Mouse (Mus musculus): ENCODE measurements around the gene Spaar.
"Not testable (repeated sequence)": the region's sequence is repeated elsewhere in the genome, so short reads cannot be mapped to it uniquely, and the experiment has no call there.

Spaar gene

DNA sequence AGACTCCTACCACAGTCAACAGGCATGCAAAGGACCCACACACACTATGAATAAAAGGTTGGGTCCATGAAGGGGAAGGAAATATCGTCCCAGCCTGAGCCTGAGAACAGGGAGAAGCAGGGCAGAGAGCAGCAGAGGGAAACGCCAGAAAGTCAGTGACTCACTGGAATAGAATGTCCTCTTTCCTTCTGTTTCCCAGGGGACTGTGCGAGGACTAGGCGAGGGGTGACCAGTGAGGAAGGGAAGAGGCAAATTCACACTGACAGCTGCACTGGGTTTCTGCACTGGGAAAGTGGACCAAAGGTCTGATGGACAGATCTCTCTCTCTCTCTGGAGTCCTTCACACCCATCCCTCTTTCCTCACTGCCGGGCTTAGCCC, 1.3 kb upstream of the Spaar start:
- no peak for DNase-seq (ENCODE audit: low read depth, low spot score)

DNA sequence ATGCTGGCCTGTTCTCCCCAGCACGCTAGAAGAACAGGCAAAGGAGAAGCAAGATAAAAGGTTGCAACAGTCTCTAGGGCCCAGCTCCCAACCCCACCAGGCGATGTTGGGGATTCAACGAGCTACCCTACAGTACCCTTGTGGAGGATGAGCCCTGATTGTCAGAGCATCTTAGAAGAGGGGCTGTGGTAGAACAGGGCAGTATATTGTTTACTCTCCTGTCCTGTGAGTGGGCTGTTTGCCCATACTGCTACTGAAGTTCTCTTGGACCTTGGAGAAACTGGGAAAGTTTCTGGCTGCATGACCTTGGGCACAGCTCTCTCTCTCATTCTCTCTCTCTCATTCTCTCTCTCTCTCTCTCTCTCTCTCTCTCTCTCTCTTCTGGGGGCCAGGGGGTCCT, 708 bp upstream of the Spaar start:
- no peak for DNase-seq (ENCODE audit: low read depth, low spot score)

DNA sequence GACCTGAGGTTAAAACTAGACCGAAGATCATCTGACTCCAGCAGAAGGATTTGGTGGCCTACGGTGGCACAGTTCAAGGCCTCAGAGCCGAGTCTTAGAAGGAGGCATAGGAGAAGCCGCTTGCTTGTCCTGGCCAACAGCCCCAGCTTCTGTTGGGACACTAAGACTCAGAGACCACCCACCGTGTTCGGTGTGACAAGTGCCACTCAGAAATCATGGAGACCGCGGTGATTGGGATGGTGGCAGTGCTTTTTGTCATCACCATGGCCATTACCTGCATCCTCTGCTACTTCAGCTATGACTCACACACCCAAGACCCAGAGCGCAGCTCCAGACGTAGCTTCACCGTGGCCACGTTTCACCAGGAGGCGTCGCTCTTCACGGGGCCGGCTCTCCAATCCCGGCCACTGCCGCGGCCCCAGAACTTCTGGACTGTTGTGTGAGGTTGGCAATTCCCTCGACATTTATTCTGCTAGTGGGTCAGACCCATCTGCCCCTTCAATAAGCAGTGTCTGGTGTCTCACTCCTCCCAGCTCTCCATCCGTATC, 990 bp downstream of the Spaar start:
- DNase-seq (ENCODE audit: low read depth, low spot score), result no peak

DNA sequence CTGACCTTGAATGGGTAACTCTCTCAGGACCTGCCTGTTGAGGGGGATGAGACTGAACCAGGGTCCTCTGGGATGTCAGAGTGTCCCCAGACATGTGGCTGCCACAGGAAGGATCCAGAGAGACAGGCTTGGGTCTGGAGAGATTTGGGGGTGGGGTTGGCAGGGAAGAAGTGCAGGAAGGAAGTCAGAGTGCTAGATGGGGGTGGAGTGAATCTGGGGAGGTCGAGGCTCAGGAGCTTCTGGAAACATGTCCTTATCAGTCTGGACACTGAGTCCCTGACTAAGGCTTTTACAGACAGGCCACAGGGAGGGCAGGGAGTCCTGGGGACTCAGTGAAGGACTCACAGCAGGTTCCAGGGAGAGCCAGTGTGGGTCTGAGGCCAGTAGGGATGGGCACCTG, 2.3 kb downstream of the Spaar start:
- no peak for DNase-seq (ENCODE audit: low read depth, low spot score)

DNA sequence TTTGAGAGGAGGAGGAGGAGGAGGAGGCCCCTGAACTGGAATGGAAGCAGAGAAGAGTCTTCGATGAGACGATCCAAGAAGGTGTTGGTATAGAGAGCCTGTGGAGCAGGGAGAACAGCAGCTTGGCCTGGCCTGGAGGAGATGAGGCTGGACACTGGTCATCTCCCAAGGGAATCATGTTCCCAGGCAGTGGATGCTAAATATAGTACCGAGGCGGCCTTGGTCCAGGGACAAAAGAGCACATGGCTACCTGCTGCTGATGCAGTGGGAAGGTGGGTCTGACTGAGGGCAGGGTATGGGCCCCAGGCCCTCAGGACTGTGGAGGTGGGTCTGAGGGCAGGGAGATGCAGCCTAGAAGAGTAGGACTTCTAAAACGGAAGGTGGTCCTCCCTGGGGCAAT, 3.4 kb downstream of the Spaar start:
- no peak for DNase-seq (ENCODE audit: low read depth, low spot score)

DNA sequence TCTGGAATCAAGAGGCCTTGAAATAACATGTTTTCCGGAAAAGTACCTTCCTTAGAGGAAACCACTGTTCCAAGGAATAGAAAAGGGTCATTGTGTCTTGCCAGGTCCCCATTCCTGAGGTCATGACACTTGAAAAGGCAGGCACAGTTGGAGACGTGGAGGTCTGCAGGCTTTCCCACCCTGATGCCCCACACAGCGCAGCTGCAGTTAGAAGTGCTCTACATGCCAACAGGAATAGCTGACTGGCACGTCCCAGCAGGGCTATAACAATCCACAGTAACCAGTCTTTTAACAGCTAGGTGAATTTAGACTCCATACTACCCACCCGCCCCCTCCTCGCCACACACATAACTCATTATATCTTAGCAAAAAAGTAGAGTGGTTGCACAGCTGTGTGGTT, 7.3 kb downstream of the Spaar start:
- DNase-seq (ENCODE audit: low read depth, low spot score), result no peak

DNA sequence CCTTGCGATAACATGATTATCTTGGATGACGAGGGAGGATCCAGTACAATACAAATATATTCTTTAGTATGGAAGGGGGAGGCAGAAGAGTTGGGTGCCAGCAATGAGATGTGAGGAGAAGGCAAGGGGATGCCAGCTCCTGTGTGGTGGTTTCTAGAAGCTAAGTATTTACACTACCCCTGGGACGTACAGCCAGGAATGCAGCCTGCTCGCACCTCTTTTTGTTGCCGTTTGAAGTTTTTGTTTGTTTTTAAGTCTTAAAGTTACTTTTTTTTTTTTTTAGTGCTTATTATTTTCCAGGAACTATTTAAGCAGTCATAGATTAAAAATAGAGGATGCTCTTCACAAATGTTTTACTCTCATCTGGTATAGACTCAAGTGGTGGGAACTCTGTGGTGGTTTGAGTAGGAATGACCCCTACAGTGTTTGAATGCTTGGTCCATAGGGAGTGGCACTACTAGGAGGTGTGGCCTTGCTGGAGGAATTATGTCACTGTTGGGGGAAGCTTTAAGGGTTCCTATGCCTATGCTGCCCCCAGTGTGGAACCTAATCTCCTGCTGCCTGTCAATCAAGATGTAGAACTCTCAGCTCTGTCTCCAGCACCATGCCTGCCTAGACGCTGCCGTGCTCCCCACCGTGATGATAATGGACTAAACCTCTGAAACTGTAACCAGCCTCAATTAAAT, 9.3 kb downstream of the Spaar start:
- DNase-seq (ENCODE audit: low read depth, low spot score), result no peak

DNA sequence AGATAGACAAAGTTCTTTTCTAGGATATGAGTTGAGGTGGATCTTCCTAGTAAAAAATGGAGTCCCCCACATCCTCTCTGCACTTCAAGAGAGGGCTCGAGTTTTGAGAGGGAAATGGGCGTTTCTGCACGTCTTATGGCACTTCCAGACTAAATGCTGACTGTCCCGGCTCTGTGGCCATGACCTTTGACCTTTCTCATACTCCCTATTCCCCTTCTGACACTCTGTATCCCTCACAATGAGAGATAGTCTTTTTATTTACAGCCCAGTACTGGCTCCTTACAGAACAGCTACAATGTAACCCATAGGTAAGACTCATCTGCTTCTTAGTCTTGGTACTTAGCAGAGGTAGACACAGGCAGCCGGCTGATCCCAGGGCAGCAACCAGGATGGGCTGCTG, 11.7 kb downstream of the Spaar start:
- DNase-seq (ENCODE audit: low read depth, low spot score), result no peak

DNA sequence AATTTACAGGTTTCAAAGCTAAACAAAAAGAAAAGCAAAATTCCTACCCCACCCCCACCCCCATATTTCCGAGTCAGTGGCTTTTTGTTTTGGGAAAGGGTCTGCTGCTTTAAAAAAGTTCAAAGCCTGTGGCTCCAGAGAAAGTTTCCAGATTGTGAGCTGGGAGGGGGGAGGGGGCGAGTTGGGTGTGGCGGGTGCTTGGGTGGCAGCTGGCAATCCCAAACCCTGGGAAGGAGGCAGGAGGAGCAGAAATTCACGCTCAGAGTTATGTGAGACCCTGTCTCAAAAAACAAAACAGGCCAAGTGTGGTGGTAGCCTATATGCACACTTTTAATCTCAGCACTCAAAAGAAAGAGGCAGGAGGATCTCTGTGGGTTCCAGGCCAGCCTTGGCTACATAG, 12.8 kb downstream of the Spaar start:
- DNase-seq (ENCODE audit: low read depth, low spot score), result no peak

DNA sequence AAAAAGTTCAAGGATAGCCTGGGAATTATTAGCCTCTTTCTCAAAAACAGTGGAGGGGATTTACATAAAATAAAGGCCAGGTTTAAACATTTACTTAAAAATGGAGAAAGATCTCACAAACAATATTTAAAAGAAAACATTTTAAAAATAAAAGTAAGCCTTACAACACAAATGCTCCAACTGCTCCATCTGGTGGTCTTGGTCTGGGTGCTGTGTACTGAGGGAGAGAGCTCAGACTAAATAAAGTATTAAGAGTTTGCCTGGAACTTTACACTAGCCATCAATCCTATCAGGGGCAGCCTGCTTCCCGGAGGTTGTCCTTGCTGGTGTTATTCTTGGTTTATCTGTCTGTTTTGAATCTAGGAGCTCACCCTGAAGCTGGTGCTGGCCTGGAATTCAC, 13.3 kb downstream of the Spaar start:
- no peak for DNase-seq (ENCODE audit: low read depth, low spot score)

DNA sequence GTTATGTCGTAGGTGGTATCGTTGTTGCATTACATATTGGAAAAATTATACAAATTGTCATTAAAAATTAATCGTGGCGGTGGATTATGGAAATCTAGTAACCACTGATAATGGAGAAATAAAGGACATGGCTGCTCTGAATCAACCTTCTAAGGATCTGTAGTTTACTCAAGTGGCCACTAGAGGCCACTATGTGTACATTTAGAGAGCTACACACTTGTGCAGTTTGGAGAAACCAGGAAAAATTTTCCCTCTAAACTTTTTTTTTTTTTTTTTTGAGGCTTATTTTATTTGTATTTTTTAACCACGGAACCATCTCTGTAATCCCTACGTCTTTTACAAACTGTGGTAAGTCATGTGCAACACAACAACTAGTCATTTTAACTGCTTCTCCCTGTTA, 15.4 kb downstream of the Spaar start:
- DNase-seq (ENCODE audit: low read depth, low spot score), result no peak

DNA sequence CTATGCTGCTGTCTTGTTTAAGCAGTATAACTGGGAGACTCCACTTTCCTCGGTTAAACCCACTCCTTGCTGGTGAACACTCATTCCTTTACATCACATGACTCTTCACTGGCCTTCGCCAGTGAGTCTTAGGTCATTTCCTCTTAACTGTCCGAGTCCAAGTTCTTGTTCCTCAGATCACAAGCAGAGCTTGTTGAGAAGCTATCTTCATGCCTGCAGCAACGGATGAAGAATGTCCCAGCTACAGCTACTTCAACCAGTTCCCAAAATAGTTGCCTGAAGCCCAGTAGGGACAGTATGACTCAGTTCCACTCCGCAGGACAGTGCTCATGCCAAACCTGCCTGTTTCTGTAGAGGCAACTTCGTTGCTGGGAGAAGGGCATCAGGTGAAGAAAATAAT, 27.4 kb downstream of the Spaar start:
- DNase-seq (ENCODE audit: low read depth, low spot score), result no peak

DNA sequence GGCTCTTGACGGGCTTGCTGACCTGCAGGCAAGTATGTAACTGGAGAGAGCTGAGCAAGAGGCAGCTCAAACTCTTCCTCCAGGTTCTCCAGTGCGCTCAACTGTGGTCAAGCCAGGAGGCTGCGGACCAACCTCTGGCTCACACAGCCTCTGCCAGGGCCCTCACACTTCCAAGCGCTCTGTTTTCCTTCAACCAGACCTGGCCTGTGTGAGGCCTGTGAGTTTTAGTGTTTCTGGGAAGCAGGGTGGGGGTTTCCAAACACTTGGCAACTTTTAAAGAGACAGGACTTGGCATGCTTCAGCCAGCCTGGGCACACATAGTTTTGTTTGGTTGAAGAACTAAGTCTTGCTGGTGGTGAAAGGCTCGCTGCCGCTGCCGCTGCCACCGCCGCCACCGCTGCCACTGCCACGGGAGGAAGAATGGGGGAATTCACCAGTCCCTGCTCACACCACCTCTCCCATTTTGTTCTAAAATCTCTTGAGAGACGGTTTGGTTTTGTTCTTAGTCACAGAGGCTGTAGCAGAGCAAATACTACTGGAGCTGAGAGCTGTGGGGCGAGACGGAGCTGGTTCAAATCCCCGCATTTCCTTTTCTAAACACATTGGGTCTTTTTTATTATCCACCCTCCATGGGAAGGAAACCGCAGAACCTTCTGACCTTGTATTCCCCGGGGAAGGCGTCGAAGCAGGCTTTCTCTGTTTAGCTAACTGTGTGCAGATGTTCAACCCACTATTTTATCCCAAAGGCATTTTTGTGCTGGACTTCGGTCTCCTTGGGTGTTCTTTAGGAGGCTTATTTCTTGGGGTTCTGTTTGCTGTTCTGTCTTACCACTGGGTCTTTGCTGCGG, 30.0 kb downstream of the Spaar start:
- no peak for DNase-seq (ENCODE audit: low read depth, low spot score)

DNA sequence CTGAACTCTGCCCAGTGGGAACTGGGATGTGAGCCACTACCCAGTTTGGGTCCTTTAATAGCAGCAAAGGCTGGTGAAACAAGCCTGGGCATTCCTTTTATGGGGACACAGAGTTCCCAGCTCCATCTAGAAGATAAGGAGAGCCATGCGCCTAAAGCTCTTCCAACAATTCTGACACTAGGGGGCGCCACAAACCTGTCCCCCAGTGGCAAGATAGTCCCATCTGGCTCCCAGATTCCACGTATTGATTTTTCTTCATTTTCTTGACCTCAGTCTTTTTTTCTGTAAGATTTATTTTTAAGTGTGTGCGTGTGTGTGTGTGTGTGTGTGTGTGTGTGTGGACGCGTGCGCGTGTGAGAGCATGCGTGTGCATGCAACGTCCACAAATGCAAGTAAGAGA, 30.6 kb downstream of the Spaar start:
- DNase-seq (ENCODE audit: low read depth, low spot score), result peak; percentile 4

DNA sequence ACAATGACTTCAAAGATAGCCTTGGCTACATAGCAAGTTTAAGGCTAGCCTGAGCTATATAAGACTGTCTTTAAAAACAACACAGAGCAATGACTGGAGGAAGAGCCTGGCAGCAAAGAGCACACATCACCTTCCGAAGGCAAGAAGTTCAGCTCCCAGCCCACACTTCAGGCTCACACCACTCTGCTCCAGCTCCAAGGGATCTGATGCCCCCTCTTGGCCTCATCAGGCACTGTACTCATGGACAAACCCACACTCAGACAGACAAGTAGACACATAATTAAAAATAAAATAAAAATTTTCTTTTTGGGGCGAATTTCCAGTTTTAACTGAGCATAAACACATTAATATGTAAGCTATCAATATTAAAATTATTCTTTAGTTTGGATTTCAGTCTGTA, 31.5 kb downstream of the Spaar start:
- no peak for DNase-seq (ENCODE audit: low read depth, low spot score)

DNA sequence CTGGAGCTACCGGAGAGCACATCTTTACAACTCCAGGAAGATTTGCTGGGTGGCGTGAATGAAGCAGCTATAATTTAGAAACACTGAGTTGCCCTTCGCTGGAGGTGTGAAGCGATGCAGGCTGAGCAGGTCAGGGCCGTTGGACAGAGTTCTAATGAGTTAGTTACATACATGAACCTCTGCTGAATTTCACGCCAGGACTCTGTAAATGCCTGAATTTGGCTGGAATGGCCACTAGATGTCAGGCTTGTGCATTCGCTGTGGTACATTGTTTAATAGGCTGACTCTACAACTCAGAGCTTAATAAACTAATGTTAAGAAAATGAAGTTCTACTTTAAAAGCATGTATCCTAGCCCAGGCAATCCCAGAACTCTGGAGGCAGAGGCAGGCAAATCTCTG, 33.6 kb downstream of the Spaar start:
- peak; percentile 22 for DNase-seq (ENCODE audit: low read depth, low spot score)

DNA sequence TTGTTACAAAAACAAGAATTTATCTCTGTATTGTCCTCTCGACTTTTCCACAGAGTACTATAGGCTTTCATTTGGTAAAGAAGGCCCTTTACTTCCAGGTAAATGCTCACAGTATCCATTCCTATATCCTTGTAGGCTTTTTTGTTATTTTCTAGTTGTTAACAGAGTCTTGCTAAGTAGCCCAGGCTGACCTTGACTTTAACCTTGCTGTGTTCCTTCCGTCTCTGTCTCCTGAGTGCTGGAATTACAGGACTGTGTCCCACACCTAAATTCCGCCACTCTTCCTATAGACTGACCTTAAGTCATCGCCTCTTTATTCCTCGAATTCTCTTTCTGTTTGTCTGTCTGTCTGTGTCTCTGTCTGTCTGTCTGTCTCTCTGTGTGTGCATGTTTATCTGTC, 38.5 kb downstream of the Spaar start:
- DNase-seq (ENCODE audit: low read depth, low spot score), result no peak

DNA sequence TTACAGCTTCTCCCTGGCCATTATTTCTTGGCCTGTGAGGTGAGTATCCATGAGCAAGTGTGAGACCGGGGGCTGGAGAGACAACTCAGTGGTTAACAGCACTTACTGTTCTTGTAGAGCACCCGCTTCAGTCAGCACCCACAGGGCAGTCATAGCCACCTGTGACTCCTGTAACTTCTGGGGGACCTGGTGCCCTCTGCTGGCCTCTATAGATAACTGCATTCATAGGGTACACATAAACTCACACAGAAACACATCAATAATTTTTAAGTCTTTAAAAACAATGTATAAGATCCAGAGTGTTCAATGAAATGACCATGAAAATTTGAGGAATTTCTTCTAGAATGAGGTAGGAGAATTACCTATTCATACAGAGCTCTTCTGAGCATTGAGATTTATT, 39.5 kb downstream of the Spaar start:
- no peak for DNase-seq (ENCODE audit: low read depth, low spot score)

DNA sequence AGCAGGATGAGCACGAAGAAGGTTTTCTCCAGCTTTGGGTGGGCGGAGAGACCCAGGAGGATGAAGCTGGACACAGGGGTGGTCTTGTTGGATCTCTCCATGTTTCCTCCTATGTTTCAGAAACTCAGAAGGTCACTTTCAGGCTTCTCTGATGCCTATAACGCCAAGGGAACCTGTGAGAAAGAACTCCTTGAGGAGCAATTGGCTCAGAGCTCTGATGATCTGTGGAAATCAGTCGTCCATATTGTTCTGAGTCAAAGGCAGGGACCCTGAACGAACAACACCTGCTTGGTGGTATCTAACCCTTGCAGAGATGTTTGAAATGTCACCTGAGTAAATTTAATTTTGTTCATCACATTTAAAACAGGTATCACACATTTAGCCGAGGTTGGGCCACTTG, 41.1 kb downstream of the Spaar start, which contains the start of gene Olfr159:
Gene Olfr159, minus strand, starts transcription at position 101 of the 400 bp plus-strand sequence.
- no peak for DNase-seq (ENCODE audit: low read depth, low spot score)

DNA sequence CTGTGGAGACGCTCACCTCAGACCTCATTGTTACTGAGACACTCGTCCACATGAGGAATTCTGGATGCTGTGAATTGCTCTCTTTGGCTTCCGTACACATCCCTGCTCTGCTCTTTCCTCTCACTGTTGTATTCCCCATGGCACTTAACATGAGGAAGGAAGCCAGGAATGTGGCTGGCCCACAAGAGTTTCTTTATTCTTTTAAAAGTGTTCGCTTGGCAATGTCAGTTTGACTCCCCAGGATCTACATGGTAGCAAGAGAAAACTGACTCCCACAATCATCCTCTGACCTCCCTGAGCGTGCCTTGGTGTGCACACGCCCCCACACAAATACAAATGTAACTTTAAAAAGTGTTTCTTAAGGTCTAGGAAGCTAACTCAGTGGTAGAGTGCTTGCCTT, 41.8 kb downstream of the Spaar start:
- DNase-seq (ENCODE audit: low read depth, low spot score), result no peak

DNA sequence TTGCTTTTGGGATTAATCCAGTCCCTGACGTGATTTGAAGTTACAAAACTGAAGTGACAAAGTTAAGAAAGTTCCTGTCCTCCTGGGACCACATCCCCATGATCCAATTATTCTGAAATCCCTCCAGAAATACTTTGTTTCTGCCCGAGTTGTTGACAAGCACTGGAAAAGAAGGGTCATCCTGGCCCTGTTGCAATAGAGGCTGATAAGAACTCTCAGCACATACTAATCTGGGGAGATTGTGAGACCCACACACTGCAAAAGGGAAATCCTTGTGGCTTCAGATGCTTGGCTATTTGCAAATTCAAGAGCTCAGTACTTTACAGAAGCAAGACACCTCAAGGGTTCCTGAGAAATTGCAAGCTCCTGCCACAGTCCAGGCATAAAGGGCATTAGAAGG, 42.5 kb downstream of the Spaar start:
- DNase-seq (ENCODE audit: low read depth, low spot score), result no peak

DNA sequence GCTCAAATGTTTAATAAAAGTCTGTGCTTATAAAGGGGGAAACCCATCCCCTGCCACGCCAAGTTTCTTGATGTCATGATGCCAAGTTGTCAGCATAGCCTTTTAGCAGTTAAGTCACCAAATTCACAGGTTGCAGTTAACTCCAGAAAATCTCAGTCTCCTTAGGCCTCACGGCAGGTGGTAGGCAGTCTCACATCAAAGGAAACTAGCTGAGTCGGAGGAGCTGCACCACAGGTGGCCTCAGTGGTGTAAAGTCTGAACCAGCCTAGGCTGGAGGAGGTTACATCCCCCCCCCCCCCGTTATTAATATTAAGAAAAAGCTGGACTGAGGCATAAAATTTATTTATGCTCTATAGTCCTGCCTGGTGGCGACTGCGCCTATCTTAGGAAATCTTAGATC, 65.5 kb downstream of the Spaar start:
- no peak for DNase-seq (ENCODE audit: low read depth, low spot score)

DNA sequence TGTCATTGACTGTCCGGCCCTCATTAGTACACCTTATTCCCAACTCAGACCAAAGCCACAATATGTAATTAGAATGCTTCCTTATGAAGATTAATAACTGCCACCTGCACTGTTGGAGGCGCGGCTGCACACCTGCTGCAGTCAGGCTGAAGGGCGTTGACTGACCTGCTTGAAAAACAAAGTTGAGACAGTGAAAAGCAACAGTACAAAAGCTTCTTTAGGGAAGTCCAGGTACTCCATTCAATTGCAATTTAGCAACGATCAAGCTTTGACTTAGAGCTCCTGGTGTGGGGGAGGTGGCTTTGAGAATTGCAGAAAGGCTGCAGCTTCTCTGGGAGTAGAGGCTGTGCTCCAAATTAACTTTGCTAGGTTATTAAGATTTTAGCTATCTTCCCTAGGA, 66.0 kb downstream of the Spaar start:
- not testable (repeated sequence) for DNase-seq (ENCODE audit: low read depth, low spot score)
